Mouse (Mus musculus) right cerebral cortex, postnatal 36 days (tissue): ENCODE data around the gene Arhgef3.
A peak's percentile ranks its signal among the peaks of the same experiment; 100 is the strongest.

Source experiments
- DNase-seq, 2 experiments: peaks; one replicate each; pipeline ENCODE4 v3.0.0; 2022; ENCODE audit warnings: low spot score in 2 of 2, mixed read lengths in 1 of 2

Gene Arhgef3

DNA sequence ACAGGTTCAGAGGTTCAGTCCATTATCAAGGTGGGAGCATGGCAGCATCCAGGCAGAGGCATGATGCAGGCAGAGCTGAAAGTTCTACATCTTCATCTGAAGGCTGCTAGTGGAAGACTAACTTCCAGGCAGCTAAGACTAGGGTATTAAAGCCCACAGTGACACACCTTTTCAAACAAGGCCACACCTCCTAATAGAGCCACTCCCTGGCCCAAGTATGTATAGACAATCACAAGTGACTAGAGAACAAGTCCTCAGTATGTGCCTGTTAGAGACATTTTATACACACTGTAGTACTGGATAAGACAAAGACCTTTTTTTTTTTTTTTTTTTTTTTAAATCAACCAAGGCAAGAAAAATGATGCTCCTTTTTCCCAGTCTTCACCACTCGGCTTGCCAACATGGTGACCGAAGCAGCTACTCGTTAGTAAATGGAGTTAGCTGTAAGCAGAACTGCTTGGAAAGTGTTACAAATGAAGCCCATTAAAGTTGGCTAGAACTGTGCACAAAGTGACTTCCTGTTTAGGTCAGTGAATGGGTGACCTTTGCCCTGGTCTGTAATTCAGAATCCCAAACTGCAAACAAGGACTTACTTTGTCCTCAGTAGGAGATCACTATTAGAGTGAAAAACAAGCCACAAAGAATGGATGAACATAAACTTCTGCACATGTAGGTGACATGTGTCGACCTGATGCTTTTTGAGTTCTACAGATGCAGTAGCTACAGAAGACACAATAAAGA lies 229.7 kb downstream of the Arhgef3 start:
- no peak for DNase-seq

DNA sequence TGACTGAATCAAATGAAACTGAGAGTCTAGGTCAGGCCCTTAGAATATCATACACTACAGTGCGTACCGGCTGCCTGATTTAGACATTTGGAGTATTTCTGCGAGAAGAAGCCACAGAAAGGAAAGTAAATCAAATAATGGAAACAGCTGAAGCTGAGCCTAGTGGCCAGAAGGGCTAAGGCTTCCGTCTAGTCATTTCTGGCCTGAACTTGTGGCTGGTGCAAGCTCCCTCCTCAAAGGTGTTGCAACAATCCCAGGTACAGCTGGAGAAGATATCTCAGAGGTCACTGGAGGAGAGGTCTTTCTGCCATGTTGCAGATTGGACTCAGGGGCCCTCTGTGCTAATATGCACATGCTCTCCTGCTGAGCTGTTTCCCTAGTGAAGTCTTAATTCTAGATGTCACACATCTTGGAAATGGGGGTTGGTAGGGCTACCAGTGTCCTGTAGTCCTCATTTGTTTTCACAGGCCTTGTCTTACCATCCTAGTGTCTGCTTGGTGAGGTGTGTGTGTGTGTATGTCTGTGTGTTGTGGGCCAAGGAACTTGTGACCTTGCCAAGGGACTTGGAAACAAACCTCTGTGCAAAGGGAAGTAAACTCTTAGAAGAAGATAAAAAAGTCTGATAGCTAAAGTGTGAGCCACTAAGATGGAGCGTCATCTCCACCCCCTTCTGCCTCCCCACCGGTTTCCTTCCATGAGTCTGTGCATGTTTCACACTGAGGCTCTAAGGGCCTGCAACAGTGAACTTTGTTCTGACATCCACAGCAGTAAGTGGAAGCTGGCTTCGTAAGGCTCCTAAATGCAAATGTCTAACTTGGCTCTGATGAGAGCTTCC lies 230.6 kb downstream of the Arhgef3 start:
- no peak for DNase-seq

DNA sequence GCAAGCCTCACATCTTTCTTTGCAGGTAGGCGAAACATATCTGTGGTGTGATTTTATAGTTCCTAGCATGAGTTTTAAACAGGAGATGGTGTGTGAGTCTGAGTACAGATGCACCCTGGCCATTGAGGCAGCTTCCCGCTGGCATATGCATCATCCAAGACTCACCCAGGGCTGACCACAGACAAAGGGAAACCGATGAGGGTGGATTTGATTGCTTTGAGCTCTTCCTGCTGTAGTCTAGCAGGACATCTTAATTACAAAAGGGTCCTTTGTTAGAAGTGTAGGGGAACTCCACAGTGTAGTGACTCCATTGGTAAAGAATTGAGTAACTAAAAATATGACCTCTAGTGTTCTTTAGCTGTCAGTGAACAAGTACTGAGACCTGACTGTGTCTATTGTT lies 232.5 kb downstream of the Arhgef3 start:
- DNase-seq: no peak

GRCm38 (mm10) chr14:27347666-27348065 lies 233.0 kb downstream of the Arhgef3 start:
- no peak for DNase-seq

- no peak for DNase-seq
Observed at GRCm38 (mm10) chr14:27348088-27348487, 233.4 kb downstream of the Arhgef3 start.

DNA sequence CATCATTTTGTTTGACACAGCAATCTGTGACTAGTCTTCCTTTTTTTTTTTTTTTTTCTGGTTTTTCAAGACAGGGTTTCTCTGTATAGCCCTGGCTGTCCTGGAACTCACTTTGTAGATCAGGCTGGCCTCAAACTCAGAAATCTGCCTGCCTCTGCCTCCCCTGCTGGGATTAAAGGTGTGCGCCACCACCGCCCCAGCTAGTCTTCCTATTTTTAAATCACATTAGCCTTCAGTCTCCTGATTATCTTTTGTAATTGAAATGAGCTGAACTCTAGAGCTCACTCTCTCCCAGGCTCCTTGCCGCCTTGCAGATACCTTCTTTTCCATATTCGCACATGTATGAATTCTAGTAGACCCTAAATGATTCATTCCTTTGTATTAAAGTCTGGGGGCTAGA lies 234.0 kb downstream of the Arhgef3 start:
- no peak for DNase-seq

GRCm38 (mm10) chr14:27349120-27349519 lies 234.4 kb downstream of the Arhgef3 start:
- DNase-seq: peak in 1 of 2 experiments; percentile 47

DNA sequence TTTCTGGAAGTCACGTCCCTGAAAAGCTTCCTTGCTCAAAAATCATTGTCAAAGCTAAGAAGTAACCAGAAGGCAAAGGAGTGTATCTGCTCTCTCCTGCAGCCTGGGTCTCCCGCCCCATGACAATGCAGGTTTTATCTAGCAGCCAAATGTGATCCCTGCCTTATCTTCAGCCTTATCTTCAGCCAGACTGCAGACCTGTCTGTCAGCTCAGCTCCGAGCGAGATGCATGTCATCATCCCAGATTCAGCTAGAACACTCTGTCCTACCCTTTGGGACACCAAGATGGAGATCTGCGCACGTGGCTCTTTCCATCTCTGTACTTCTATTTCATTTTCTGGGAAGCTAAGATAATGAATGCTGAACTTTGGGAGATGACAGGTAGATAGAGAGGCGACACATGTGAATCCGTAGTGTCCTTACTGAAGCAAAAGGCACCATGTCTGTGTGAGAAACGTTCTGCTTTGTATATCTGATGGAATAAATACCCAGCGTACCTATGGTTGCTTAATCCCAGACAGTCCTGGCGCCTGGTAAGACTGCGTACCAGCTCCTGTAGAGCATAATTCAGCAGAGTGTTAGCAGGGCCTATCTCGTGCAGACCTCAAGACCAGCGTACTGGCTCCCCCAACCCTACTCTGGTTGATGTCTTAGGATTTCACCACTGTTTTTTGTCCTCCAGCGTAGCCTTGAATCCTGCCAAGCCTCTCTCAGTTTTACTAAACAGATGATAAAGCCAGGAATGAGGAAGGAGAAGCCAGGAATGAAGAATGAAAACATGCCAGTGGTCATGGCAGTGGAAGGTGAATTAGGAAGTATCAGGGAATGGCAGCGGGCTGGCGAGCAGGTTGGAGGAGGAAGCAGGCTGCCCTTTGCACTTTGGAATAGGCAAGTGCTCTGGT lies 235.4 kb downstream of the Arhgef3 start:
- DNase-seq: no peak

GRCm38 (mm10) chr14:27351051-27351475 lies 236.4 kb downstream of the Arhgef3 start:
- no peak for DNase-seq

GRCm38 (mm10) chr14:27351476-27352079 lies 236.9 kb downstream of the Arhgef3 start:
- no peak for DNase-seq

- DNase-seq: no peak
Observed at GRCm38 (mm10) chr14:27352470-27352869, 237.8 kb downstream of the Arhgef3 start.

DNA sequence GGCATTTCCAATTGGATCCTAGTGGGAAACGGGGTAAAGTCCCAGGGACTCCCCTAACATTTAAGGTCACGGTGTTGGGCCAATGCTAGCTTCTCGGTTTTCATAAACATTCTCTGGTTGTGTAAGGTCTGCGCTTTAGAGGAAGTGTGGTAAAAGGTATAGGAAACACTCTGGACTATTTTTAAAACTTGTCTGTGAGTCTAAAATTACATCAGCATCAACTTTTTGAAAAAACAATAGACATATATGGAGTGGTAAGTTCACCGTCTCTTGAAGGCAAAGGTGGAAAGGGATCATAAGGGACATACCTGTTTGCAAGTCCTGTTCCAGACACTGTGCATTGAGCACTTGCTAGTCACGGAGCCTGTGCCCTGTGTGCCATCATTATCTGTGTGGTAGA lies 240.5 kb downstream of the Arhgef3 start:
- DNase-seq: no peak

GRCm38 (mm10) chr14:27355937-27356336 lies 241.2 kb downstream of the Arhgef3 start:
- no peak for DNase-seq

DNA sequence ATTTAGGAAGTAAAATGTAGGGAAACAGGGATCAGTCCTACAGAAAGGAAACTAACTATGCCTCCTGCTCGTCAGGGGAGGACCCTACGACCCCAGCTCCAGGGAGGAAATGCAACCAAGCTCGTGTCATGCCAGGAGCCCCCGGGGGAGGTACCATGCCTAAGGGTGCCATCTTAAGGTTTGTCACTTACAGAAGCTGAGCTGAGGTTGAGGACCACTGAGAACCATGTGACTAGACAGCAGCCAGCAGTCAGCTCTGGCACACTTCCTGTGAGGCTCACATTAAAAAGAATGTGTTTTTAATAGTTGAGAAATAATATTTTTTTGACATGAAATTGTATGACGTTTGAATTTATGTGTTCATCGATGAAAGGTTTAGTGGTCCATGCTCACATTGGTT lies 242.4 kb downstream of the Arhgef3 start:
- DNase-seq: no peak

- no peak for DNase-seq
Observed at GRCm38 (mm10) chr14:27358202-27358601, 243.5 kb downstream of the Arhgef3 start.

DNA sequence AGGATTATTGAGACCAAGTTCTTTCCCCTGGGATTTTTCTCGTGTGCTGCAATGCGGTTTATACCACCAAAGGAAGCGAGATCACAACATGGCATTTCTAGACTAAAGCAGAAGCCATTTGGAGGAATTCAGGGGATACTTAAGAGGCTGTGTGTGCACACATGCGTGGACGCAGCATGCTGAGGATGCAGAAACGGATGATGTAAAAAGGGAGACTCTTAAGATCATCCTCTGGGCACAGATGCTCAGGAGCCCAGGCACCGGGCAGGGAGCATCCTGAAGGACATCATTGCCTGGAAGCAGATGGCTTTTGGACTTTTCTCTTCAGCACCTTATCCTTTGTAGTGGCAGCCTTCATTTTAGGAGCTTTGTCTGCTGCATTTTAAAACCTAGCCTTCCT lies 246.2 kb downstream of the Arhgef3 start:
- DNase-seq: no peak

- DNase-seq: no peak
Observed at GRCm38 (mm10) chr14:27361514-27361913, 246.8 kb downstream of the Arhgef3 start.

GRCm38 (mm10) chr14:27364668-27365257 lies 250.1 kb downstream of the Arhgef3 start:
- no peak for DNase-seq

GRCm38 (mm10) chr14:27367117-27367711 lies 252.5 kb downstream of the Arhgef3 start:
- no peak for DNase-seq

- DNase-seq: no peak
Observed at GRCm38 (mm10) chr14:27368619-27369018, 253.9 kb downstream of the Arhgef3 start.

GRCm38 (mm10) chr14:27369503-27369902 lies 254.8 kb downstream of the Arhgef3 start:
- no peak for DNase-seq
